In genomic region chr15:80053381-80054033, GRCm38 (mm10) we compare ENCODE assay signal across 14 mouse cellular contexts. TPM values are rescaled to one million over a fixed set of nuclear protein-coding genes. Genes with fewer than 3 reads are reported as not detected.
A peak's percentile ranks its signal among the peaks of the same experiment; 100 is the strongest.
DNase-seq lines count a peak whose midpoint lies in the region; ATAC-seq and TF ChIP-seq lines count a peak whose summit lies in the region.
"Had no signal": no experiment of that assay in that cellular context is flagged by ENCODE, and none has a peak within 500 bp of the region (broad histone marks: within the 10 kb centered on the region; RNA-seq: fewer than 3 reads in every experiment).

No protein-coding gene starts in this region.

- H3K36me3 ChIP-seq in intestine, embryonic 16.5 days (ENCODE audit: control insufficient read depth, insufficient read depth, low read length): no peaks in the 10 kb centered on the region
- no peaks in the 10 kb centered on the region for H3K36me3 ChIP-seq in intestine, embryonic 15.5 days
- H3K36me3 ChIP-seq in limb, embryonic 10.5 days: no peaks in the 10 kb centered on the region
- H3K36me3 ChIP-seq in liver, postnatal 0 days (replicated peaks; ENCODE audit: insufficient read depth, low read length): no peaks in the 10 kb centered on the region
- H3K36me3 ChIP-seq: G1E; liver, embryonic 13.5 days had no signal

- 0 out of 2 replicates have a peak, but pooled peaks have one; percentile 5 for ATAC-seq in intestine, embryonic 16.5 days
- no peak for ATAC-seq in intestine, embryonic 15.5 days
- no peak for ATAC-seq in liver, postnatal 0 days

- H3K9me3 ChIP-seq in intestine, embryonic 16.5 days (ENCODE audit: control insufficient read depth, low read length): no peaks in the 10 kb centered on the region
- no peaks in the 10 kb centered on the region for H3K9me3 ChIP-seq in intestine, embryonic 15.5 days
- H3K9me3 ChIP-seq in limb, embryonic 10.5 days (replicated peaks): no peaks in the 10 kb centered on the region
- no peaks in the 10 kb centered on the region for H3K9me3 ChIP-seq in liver, postnatal 0 days (ENCODE audit: low read length)
- H3K9me3 ChIP-seq: G1E had no signal

- H3K4me1 ChIP-seq in intestine, embryonic 16.5 days (ENCODE audit: control insufficient read depth, insufficient read depth, low read length): peaks cover 7% of the 10 kb centered on the region; the same call in 1 of the 2 replicates
- peaks cover 10% of the 10 kb centered on the region; the same call in 1 of the 2 replicates for H3K4me1 ChIP-seq in intestine, embryonic 15.5 days (replicated peaks)
- peaks cover 49% of the 10 kb centered on the region for H3K4me1 ChIP-seq in limb, embryonic 10.5 days
- peaks cover 11% of the 10 kb centered on the region for H3K4me1 ChIP-seq in liver, postnatal 0 days (ENCODE audit: insufficient read depth)

- H3K4me3 ChIP-seq in intestine, embryonic 16.5 days (ENCODE audit: low read length): no peak overlapping the region
- H3K4me3 ChIP-seq in intestine, embryonic 15.5 days (replicated peaks): no peak overlapping the region
- no peak overlapping the region for H3K4me3 ChIP-seq in limb, embryonic 10.5 days
- no peak overlapping the region for H3K4me3 ChIP-seq in liver, postnatal 0 days (ENCODE audit: low read depth, low read length)
- H3K4me3 ChIP-seq: left cerebral cortex, adult 2 months; liver, embryonic 13.5 days had no signal

- H3K9ac ChIP-seq in intestine, embryonic 16.5 days (ENCODE audit: low read depth, low read length): no peak overlapping the region
- H3K9ac ChIP-seq in intestine, embryonic 15.5 days: no peak overlapping the region
- H3K9ac ChIP-seq in liver, postnatal 0 days (replicated peaks): no peak overlapping the region
- H3K9ac ChIP-seq: liver, embryonic 13.5 days had no signal

- 76% methylated on average over 8 of the region's 8 CpGs for WGBS in intestine, embryonic 16.5 days
- 74% methylated on average over 8 of the region's 8 CpGs for WGBS in intestine, embryonic 15.5 days
- WGBS in limb, embryonic 10.5 days: 85% methylated on average over 8 of the region's 8 CpGs
- WGBS in liver, postnatal 0 days (ENCODE audit: insufficient replicate concordance): 68% methylated on average over 8 of the region's 8 CpGs

- DNase-seq in 416B (ENCODE audit: low read depth): peak; percentile 87
- peak; percentile 53 for DNase-seq in adrenal gland, postnatal 25 days
- DNase-seq in limb, embryonic 10.5 days (ENCODE audit: low spot score): no peak
- DNase-seq in liver, postnatal 0 days: no peak
- no peak for DNase-seq in layer of hippocampus, adult 18-20 months (ENCODE audit: low spot score in 2 of 2)
- DNase-seq: liver, embryonic 13.5 days; midbrain, embryonic 14.5 days; right cerebral cortex, postnatal 14 days; thymus, adult 2 months had no signal

- no peak overlapping the region for H3K4me2 ChIP-seq in intestine, embryonic 16.5 days (ENCODE audit: low read depth, low read length)
- no peak overlapping the region for H3K4me2 ChIP-seq in intestine, embryonic 15.5 days (replicated peaks)
- H3K4me2 ChIP-seq in liver, postnatal 0 days (ENCODE audit: low read depth, low read length): no peak overlapping the region
- H3K4me2 ChIP-seq: liver, embryonic 13.5 days had no signal

- TF ChIP-seq CTCF in liver, postnatal 0 days (IDR thresholded peaks at IDR 0.05; ENCODE audit: low read depth): no peak

- no peak for TF ChIP-seq EP300 in liver, postnatal 0 days (IDR thresholded peaks at IDR 0.05; ENCODE audit: low read depth)

- H3K27ac ChIP-seq in intestine, embryonic 16.5 days (ENCODE audit: low read length): no peak overlapping the region
- no peak overlapping the region for H3K27ac ChIP-seq in intestine, embryonic 15.5 days
- H3K27ac ChIP-seq in limb, embryonic 10.5 days: peak overlapping the region; percentile 71
- no peak overlapping the region for H3K27ac ChIP-seq in liver, postnatal 0 days (ENCODE audit: low read depth)
- H3K27ac ChIP-seq: left cerebral cortex, adult 2 months; liver, embryonic 13.5 days had no signal

- no peaks in the 10 kb centered on the region for H3K27me3 ChIP-seq in intestine, embryonic 16.5 days (replicated peaks; ENCODE audit: control insufficient read depth, insufficient read depth, low read length)
- H3K27me3 ChIP-seq in intestine, embryonic 15.5 days (replicated peaks): no peaks in the 10 kb centered on the region
- no peaks in the 10 kb centered on the region for H3K27me3 ChIP-seq in limb, embryonic 10.5 days (ENCODE audit: low read depth, poor library complexity, severe bottlenecking)
- H3K27me3 ChIP-seq in liver, postnatal 0 days (ENCODE audit: insufficient read depth, low read length): no peaks in the 10 kb centered on the region
- H3K27me3 ChIP-seq: liver, embryonic 13.5 days had no signal

RNA-seq across cellular contexts. Expression of gene Syngr1, which starts 37.6 kb away (rescaled TPM):
- polyA plus RNA-seq in intestine, embryonic 16.5 days (2015; fragmentation: Nextera tagmentation; extraction: Ambion mirVana): 15.2 and 16.0 TPM in 2 replicates
- 18.2 and 18.7 TPM in 2 replicates for polyA plus RNA-seq in intestine, embryonic 15.5 days (2015; fragmentation: Nextera tagmentation; extraction: Ambion mirVana)
- 22.2 and 27.6 TPM in 2 replicates for total RNA-seq in adrenal gland, postnatal 25 days (2021)
- 1.4 and 3.2 TPM in 2 replicates for polyA plus RNA-seq in limb, embryonic 10.5 days (2016; fragmentation: Nextera tagmentation; extraction: Ambion mirVana)
- polyA plus RNA-seq in liver, postnatal 0 days (2015; fragmentation: Nextera tagmentation; extraction: Ambion mirVana): 10.3 and 10.4 TPM in 2 replicates
- total RNA-seq in layer of hippocampus, adult 18-20 months (2021): 100 to 1,000 TPM; 370 to 379 TPM
- total RNA-seq: neutrophil, adult 5-6 weeks had no signal

RNA-seq across cellular contexts. Expression of gene Rpl3, which starts 38.2 kb away (rescaled TPM):
- 1,018 and 1,133 TPM in 2 replicates for polyA plus RNA-seq in intestine, embryonic 16.5 days (2015; fragmentation: Nextera tagmentation; extraction: Ambion mirVana)
- polyA plus RNA-seq in intestine, embryonic 15.5 days (2015; fragmentation: Nextera tagmentation; extraction: Ambion mirVana): 1,109 and 1,134 TPM in 2 replicates
- total RNA-seq in adrenal gland, postnatal 25 days (2021): 485 and 642 TPM in 2 replicates
- 1,077 and 1,189 TPM in 2 replicates for polyA plus RNA-seq in limb, embryonic 10.5 days (2016; fragmentation: Nextera tagmentation; extraction: Ambion mirVana)
- 394 and 407 TPM in 2 replicates for polyA plus RNA-seq in liver, postnatal 0 days (2015; fragmentation: Nextera tagmentation; extraction: Ambion mirVana)
- total RNA-seq in layer of hippocampus, adult 18-20 months (2021): 100 to 1,000 TPM; 600 to 628 TPM

RNA-seq across cellular contexts. Expression of gene Pdgfb, which starts 38.7 kb away (rescaled TPM):
- 7.0 and 8.3 TPM in 2 replicates for polyA plus RNA-seq in intestine, embryonic 16.5 days (2015; fragmentation: Nextera tagmentation; extraction: Ambion mirVana)
- polyA plus RNA-seq in intestine, embryonic 15.5 days (2015; fragmentation: Nextera tagmentation; extraction: Ambion mirVana): 7.2 and 8.3 TPM in 2 replicates
- total RNA-seq in adrenal gland, postnatal 25 days (2021): 48.1 and 48.6 TPM in 2 replicates
- polyA plus RNA-seq in limb, embryonic 10.5 days (2016; fragmentation: Nextera tagmentation; extraction: Ambion mirVana): 1.5 and 2.0 TPM in 2 replicates
- polyA plus RNA-seq in liver, postnatal 0 days (2015; fragmentation: Nextera tagmentation; extraction: Ambion mirVana): 0.77 and 0.85 TPM in 2 replicates
- total RNA-seq in layer of hippocampus, adult 18-20 months (2021): 10 to 100 TPM; 28.2 to 30.4 TPM
- polyA plus RNA-seq: G1E had no signal

Comparison
In these comparisons a context has a peak if more than half of its experiments do, and no peak if none do; other contexts are left out.
1. DNase-seq: peak in 416B (single experiment) and adrenal gland, postnatal 25 days (single experiment); none in limb, embryonic 10.5 days (single experiment), liver, postnatal 0 days (single experiment) and layer of hippocampus, adult 18-20 months (0 of 2).